Mouse (Mus musculus) testis, adult 2 months (tissue): ENCODE data around the gene Rpp25l.

Experiments used
- CTCF ChIP-seq: fragments of 200-500 bp; IDR thresholded peaks from 2 replicates; pipeline ENCODE4 v1.5.1; 2012; ENCODE audit warnings: low read depth, mild to moderate bottlenecking, inconsistent platforms, low read length, moderate library complexity; ENCODE audit not compliant: control insufficient read depth, insufficient read depth, insufficient replicate concordance
- POLR2A ChIP-seq: fragments of 200-500 bp; IDR thresholded peaks from 2 replicates; pipeline ENCODE4 v1.6.1; 2012; ENCODE audit warnings: low read depth, mild to moderate bottlenecking, inconsistent platforms, low read length, moderate library complexity; ENCODE audit not compliant: control insufficient read depth

DNA sequence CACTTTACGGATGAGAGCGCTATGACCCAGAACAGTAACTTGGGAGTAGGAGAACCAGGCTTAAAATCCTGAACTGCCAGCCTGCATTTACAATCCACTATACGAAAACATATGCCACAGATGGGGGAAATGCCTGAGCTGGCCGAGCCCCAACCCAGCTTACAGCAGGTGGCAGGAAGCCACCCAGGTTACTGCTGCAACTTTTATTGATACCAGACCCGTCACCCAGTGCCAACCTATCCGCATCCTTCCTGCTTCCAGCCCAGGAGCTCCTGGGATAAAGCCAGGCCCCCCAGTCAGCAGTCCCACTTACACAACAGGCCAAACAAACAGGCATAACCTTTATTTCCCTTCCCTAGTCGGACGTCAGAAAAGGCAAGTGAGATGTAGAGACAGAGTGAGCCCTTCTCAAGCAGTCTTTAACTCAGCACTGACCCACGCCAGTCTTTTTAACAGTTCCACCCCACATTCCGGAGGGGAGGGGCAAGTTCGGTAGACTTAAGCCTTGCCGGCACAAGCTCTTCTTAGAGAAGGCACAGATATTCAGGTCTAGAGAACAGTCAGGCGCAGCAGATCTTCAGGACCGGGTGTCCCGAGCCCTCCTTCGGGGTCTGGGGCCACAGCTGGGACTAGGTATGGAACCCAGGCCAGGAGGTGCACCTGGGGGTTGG is 1.5 kb downstream of the Rpp25l start:
- TF ChIP-seq CTCF (no peak), POLR2A (no peak)
